Comparison of ENCODE assay signal across 8 mouse cellular contexts in genomic region chr3:144242025-144242673, GRCm38 (mm10). TPM values are rescaled to one million over a fixed set of nuclear protein-coding genes. Genes with fewer than 3 reads are reported as not detected.
DNase-seq lines count a peak whose midpoint lies in the region; ATAC-seq lines count a peak whose summit lies in the region.

No protein-coding gene starts in this region.

- no peaks in the 10 kb centered on the region for H3K4me1 ChIP-seq in forebrain, embryonic 13.5 days
- no peaks in the 10 kb centered on the region for H3K4me1 ChIP-seq in hindbrain, embryonic 12.5 days

- no peak overlapping the region for H3K4me2 ChIP-seq in forebrain, embryonic 13.5 days
- no peak overlapping the region for H3K4me2 ChIP-seq in hindbrain, embryonic 12.5 days (replicated peaks)

- no peaks in the 10 kb centered on the region for H3K36me3 ChIP-seq in forebrain, embryonic 13.5 days (ENCODE audit: poor library complexity, severe bottlenecking)
- H3K36me3 ChIP-seq in hindbrain, embryonic 12.5 days = no peaks in the 10 kb centered on the region

- peak; percentile 75 for ATAC-seq in forebrain, embryonic 13.5 days
- ATAC-seq in hindbrain, embryonic 12.5 days (ENCODE audit: low FRiP score) = peak; percentile 53; the same call in 1 of the 2 replicates
- peak; percentile 89 for ATAC-seq in megakaryocyte progenitor cell, adult 5-6 weeks (replicated peaks; ENCODE audit: poor library complexity)

- H3K27ac ChIP-seq in forebrain, embryonic 13.5 days = no peak overlapping the region
- no peak overlapping the region for H3K27ac ChIP-seq in hindbrain, embryonic 12.5 days

- peak; percentile 57 for DNase-seq in Muller cell, postnatal 12 days (ENCODE audit: inconsistent ontology term)
- DNase-seq in c-Kit-positive CD71-negative TER-119-negative erythroid progenitor cells, embryonic 14.5 days (ENCODE audit: low read depth) = peak; percentile 66
- DNase-seq in layer of hippocampus, postnatal 25 days (ENCODE audit: extremely low spot score in 1 of 2, low spot score in 1 of 2) = peak; percentile 62 to 91
- DNase-seq in right cerebral cortex, postnatal 36 days (ENCODE audit: low spot score in 2 of 2) = peak; percentile 57 to 64
- DNase-seq in urinary bladder, postnatal 36 days (ENCODE audit: low spot score in 2 of 2) = peak; percentile 60 to 65

- no peaks in the 10 kb centered on the region for H3K9me3 ChIP-seq in forebrain, embryonic 13.5 days (replicated peaks)
- no peaks in the 10 kb centered on the region for H3K9me3 ChIP-seq in hindbrain, embryonic 12.5 days (replicated peaks)

- no peak overlapping the region for H3K4me3 ChIP-seq in forebrain, embryonic 13.5 days
- no peak overlapping the region for H3K4me3 ChIP-seq in hindbrain, embryonic 12.5 days

- H3K9ac ChIP-seq in forebrain, embryonic 13.5 days = no peak overlapping the region
- no peak overlapping the region for H3K9ac ChIP-seq in hindbrain, embryonic 12.5 days

- WGBS in forebrain, embryonic 13.5 days = 30% methylated on average over 15 of the region's 15 CpGs
- WGBS in hindbrain, embryonic 12.5 days = 31% methylated on average over 15 of the region's 15 CpGs

- H3K27me3 ChIP-seq in forebrain, embryonic 13.5 days = peaks cover 21% of the 10 kb centered on the region
- no peaks in the 10 kb centered on the region for H3K27me3 ChIP-seq in hindbrain, embryonic 12.5 days

RNA-seq across cellular contexts. Expression of gene Lmo4, which starts 37.1 kb away (rescaled TPM):
- polyA plus RNA-seq in forebrain, embryonic 13.5 days (2015; fragmentation: Nextera tagmentation; extraction: Ambion mirVana) = 66.6 and 90.8 TPM in 2 replicates
- 62.0 and 64.7 TPM in 2 replicates for polyA plus RNA-seq in hindbrain, embryonic 12.5 days (2016; fragmentation: Nextera tagmentation; extraction: Ambion mirVana)
- 100 to 1,000 TPM; 201 to 231 TPM for total RNA-seq in layer of hippocampus, postnatal 25 days (2021)
- total RNA-seq in megakaryocyte progenitor cell, adult 5-6 weeks (2015) = 147 and 167 TPM in 2 replicates
- 37.0 and 44.7 TPM in 2 replicates for total RNA-seq in megakaryocyte progenitor cell, adult 5-6 weeks (2017)
